Mouse (Mus musculus): Measurements from ENCODE around the gene Zwilch. TPM values are rescaled to one million over a fixed set of nuclear protein-coding genes. Genes with fewer than 3 reads are reported as not detected.
"Not testable (repeated sequence)": the region's sequence is repeated elsewhere in the genome, so short reads cannot be mapped to it uniquely, and the experiment has no call there.

The Zwilch gene
- 10 to 100 TPM in 1 of 3 experiments, 1 to 10 TPM in 2; 4.2 to 12.4 (median 5.0) TPM for polyA plus RNA-seq (2017; shearing (Covaris generic))

- peak; percentile 82 for ATAC-seq
Observed at GRCm38 (mm10) chr9:64172816-64173665, at the start of gene Zwilch, which contains the start of gene Rpl4. TSS of gene Zwilch (minus strand) at chr9:64173104. TSS of gene Rpl4 (plus strand) at chr9:64173375.

DNA sequence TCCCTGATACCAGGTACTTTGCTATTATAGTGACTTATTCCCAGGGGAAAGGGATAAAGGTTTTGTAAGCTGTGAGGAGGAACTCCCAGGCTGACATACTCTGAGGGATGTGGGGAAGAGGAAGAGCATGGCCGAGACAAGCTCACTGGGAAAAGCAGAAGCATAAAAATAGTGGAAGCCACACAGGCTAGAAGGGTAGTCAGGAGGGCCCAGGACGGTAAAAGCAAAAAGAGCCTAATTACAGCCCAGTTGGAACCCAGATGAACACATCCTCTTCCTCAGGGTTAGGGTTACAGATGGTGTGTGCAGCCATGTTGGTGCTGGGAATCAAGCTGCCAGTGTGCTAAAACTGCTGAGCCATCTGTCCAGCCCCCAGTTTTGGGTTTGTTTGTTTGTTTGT is 49.2 kb upstream of the Zwilch start:
- ATAC-seq = no peak

- ATAC-seq = no peak
Observed at GRCm38 (mm10) chr9:64221480-64221879, 48.6 kb upstream of the Zwilch start.

GRCm38 (mm10) chr9:64220603-64221002 is 47.7 kb upstream of the Zwilch start:
- no peak for ATAC-seq

GRCm38 (mm10) chr9:64219772-64220420 is 47.0 kb upstream of the Zwilch start:
- ATAC-seq = no peak

- no peak for ATAC-seq
Observed at GRCm38 (mm10) chr9:64219305-64219704, 46.4 kb upstream of the Zwilch start.

DNA sequence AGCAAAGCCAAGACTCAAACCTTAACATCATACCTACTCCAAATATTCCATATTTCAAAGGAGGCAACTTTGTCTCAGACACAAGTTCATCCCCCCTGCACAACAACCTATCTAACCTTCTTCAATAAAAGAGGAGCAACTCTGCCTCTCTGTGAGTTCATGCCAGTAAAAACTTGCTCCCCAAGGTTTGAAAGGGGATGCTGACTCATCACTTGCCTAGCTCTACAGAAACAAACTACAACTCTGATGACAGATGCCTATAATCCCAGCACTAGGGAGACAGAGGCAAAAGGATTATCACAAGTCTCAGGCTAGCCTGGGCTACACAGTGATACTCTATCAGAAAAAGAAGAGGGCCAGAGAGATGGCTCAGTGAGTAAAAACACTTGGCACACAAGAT is 45.0 kb upstream of the Zwilch start:
- ATAC-seq = no peak

DNA sequence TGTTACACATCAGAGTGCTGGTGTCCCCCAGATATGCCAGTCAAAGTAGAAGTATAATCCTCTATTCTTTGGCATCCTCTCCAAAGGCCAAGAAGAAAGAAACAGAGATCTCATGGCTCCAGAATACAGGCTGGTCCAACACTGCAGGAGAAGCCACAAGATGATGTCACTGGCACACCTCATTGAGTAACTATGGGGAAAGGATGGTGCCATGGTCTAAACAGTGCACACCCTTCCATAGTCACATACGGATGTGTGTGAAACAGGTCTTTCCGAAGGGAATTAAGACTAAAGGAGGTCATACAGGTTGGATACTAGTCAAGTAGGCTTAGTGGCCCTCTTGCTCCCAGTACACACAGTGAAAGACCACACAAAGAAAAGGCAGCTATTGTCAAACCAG is 43.7 kb upstream of the Zwilch start:
- ATAC-seq = no peak

- ATAC-seq = no peak
Observed at GRCm38 (mm10) chr9:64216090-64216489, 43.2 kb upstream of the Zwilch start.

GRCm38 (mm10) chr9:64214452-64214851 is 41.5 kb upstream of the Zwilch start:
- ATAC-seq = no peak

DNA sequence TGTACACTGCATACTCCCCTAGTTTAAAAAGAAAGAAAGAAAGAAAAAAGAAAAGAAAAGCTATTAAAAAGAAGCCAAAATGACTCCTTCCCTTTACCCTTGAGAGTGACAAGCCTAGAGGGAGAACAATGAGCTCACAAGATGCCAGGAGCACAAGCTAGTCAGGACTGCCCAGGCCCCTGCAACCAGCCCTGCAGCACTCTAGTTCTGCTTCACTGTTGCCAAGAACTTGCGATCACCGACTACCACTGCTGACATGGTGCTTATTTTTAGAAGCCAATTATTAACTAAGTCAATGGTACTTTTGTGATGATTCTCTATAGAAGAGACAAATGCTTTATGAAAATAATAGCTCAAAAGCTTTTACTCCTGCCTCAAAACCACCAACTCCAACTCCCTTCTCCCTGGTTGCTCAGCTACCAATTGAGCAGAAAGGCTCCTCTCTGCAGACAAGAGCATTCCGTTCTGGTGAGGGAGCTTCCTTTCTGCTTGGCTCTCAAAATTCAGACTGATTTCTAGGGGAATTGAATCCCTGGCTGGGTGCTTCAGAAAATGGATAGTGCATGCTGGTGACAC is 34.7 kb upstream of the Zwilch start:
- ATAC-seq = no peak

DNA sequence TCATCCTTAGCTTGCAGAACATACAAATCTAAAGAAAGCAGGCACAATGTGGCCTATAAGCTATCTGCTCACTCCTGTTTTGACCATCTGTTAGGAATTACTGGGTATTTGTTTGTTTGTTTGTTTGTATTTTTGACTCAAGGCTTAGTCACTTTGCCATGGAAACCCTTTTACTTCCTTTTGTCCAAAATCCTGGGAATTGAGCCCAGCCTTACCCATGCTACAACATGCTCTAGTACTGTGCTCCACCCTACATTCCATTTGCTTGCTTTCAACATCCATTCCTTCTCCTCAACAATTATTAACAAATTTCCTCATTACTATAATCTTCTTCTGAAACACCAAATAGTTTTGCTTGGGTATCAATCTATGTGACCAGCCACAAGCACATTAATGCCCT is 30.0 kb upstream of the Zwilch start:
- ATAC-seq = no peak

DNA sequence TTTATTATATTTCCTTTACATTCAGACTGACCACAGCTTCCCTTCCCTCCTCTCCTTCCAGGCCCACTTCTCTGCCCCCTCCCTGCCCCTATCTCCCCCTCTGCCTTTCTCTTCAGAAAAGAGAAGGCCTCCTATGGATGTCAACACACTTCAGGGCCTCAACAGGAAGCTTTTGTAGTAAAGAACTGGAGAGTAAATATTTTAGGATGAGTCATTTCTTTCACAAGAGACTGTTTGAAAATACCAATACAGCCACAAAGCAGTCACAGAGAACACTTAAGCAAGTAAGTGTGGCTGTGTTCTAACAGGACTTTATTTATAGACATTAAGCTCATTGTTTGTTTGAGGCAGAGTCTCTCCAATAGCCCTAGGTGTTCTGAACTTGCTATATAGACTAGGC is 29.4 kb upstream of the Zwilch start:
- ATAC-seq = no peak

DNA sequence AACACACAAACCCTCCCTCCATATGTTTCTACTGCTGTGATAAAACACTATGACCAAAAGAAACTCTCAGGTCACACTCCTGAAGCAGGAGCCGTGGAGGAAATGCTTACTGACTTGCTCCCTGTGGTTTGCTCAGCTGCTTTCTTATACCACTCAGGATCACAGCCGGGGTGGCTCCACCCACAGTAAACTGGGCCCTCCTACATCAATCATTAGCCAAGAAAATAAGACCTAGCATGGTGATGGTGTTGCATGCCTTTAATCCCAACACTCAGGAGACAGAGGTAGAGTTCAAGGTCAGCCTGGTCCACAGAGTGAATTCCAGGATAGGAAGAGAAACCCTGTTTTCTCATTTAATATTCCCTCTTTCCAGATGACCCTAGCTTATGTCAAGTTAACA is 27.0 kb upstream of the Zwilch start:
- ATAC-seq = no peak

DNA sequence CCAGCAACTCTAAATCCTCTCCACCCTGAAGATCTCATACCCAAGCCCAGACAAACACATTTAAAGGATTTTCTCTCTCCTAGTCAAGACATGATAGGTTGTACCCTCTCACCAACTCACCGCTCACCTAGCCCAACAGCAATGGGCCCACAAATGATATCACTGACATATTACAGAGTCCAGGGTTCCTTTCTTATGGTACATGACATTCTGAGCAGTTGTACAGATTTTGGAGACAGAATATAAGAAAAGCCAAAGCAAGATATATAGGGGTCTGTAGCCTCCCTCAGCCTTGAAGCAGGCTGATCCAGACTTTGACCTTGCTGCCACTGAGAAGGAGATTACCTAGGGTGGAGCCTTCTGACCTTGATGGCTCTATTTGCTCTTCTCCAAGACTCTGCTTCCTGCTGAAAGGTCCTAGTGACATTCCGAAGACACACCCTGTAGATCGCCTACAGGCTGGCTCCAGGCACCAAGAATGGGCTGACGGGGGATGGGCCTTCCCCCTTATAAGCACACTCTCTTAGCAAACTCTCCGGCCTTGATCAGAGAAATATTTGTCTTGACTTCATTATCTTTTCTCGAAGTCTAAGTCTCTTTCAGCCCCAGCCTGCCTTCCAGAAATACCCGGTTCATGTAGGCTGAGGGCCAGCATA is 26.0 kb upstream of the Zwilch start:
- not testable (repeated sequence) for ATAC-seq

DNA sequence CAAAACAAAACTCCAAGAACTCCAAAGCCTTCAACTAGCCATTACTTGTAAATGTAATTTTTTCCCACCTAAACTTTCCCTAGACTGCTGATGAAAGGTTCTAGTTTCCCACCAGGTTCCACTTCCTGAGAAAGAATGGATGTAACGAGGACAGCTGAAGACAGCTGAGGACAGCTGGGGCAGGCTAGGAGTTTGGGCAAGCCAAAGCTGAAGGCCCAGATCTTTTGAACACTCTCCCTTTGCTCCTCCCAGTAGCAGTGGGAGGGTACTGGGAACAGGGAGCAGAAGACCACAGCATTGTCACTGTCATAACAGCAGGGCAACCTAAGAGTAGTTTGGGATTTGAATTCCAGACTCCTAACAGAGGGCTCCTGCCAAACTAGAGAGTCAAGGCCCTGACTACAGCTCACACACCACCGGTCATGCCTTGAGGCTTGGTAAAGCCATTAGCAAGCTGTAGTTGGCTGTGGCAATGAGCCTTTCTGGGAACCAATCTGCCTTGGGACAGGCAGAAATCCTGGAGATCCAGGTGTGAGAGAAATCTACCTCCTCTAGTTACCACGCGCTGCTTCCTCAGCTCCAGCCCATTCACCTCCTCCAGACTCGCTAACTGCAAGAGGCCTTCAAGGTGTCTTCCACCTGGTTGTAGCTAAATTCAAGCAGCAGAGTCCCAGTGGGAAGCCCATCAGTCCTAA is 25.3 kb upstream of the Zwilch start:
- ATAC-seq = no peak

- ATAC-seq = no peak
Observed at GRCm38 (mm10) chr9:64197524-64197923, 24.6 kb upstream of the Zwilch start.

DNA sequence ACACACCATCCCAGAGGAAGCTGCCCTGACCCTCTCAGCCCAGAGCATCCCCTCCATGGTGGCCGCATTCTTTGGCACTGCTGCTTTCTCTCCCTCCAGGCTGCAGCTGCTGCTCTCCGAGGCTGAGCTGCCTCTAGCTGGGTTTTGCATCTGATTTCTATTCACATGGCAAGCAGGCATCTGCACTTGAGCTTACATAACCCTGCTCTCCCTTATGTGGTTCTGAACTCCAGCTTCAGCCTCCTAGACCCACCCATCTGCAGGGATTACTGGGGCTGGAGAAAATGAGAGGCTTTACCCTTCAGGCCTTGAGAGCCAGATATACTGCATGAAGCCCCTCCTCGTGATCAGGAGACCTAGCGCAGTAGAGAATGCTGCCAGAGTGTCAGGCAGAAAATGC is 22.6 kb upstream of the Zwilch start:
- ATAC-seq = no peak

- no peak for ATAC-seq
Observed at GRCm38 (mm10) chr9:64193879-64194278, 21.0 kb upstream of the Zwilch start.

GRCm38 (mm10) chr9:64184166-64184840 is 11.4 kb upstream of the Zwilch start:
- no peak for ATAC-seq

DNA sequence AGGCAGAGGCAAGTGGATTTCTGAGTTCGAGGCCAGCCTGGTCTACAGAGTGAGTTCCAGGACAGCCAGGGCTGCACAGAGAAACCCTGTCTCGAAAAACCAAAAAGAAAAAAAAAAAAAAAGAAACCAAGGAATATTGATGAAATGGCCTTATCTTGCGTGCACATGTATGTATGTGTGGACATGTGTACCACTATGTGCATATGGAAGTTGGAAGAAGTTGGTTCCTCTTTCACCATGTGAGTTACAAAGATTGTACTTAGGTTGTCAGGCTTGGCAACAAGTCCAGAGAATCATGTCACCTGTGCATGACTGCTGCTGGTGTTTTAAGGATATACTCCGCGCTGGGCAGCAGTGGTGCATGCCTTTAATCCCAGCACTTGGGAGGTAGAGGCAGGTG is 10.4 kb upstream of the Zwilch start:
- ATAC-seq = not testable (repeated sequence)
